Mouse (Mus musculus) intestine, embryonic 15.5 days (tissue): ENCODE results near the gene Zfp512b. TPM values are rescaled to one million over a fixed set of nuclear protein-coding genes. Genes with fewer than 3 reads are reported as not detected.

Experiments used
- ATAC-seq: fragments of 200-750 bp; cut with Nextera tagmentation; 2 replicates; pipeline ENCODE4 v1.8.0; 2017; ENCODE audit warnings: moderate TSS enrichment, moderate library complexity
- H3K27ac ChIP-seq: fragments of 300-500 bp; sonication (generic); 2 replicates; pipeline ENCODE4 v1.5.1; 2015; ENCODE audit warnings: mild to moderate bottlenecking, inconsistent platforms
- H3K27me3 ChIP-seq: fragments of 300-500 bp; sonication (generic); replicated peaks from 2 replicates; pipeline ENCODE4 v1.6.1; 2015; ENCODE audit warnings: inconsistent platforms
- H3K36me3 ChIP-seq: fragments of 300-500 bp; sonication (generic); 2 replicates; pipeline ENCODE4 v1.6.1; 2015; ENCODE audit warnings: inconsistent platforms
- H3K4me1 ChIP-seq: fragments of 300-500 bp; sonication (generic); replicated peaks from 2 replicates; pipeline ENCODE4 v1.6.1; 2015; ENCODE audit warnings: inconsistent platforms
- H3K4me2 ChIP-seq: fragments of 300-500 bp; sonication (generic); replicated peaks from 2 replicates; pipeline ENCODE4 v1.6.1; 2015; ENCODE audit warnings: mild to moderate bottlenecking, inconsistent platforms
- H3K4me3 ChIP-seq: fragments of 300-500 bp; sonication (generic); replicated peaks from 2 replicates; pipeline ENCODE4 v1.5.1; 2015; ENCODE audit warnings: inconsistent platforms
- H3K9ac ChIP-seq: fragments of 300-500 bp; sonication (generic); 2 replicates; pipeline ENCODE4 v1.6.1; 2015; ENCODE audit warnings: inconsistent platforms
- H3K9me3 ChIP-seq: fragments of 300-500 bp; sonication (generic); 2 replicates; pipeline ENCODE4 v1.6.1; 2016; ENCODE audit warnings: inconsistent platforms
- WGBS: fragments of 180-500 bp; shearing (Covaris S2); methylation state at CpG from one replicate; pipeline ENCODE4 v1.1.7; 2015; 5-methylcytosine and 5-hydroxymethylcytosine counted together
- polyA plus RNA-seq: library from polyadenylated mRNA; unstranded; fragments of >200 nt; fragmentation: Nextera tagmentation; extraction: Ambion mirVana; gene quantifications from 2 replicates; pipeline ENCODE4 v1.2.1, GENCODE M21; 2015

The Zfp512b gene
- polyA plus RNA-seq, 1 experiment from 2014 or later: 32.0 TPM

GRCm38 (mm10) chr2:181597378-181598061 lies 4.9 kb upstream of the Zfp512b start:
- no peak overlapping the region for H3K4me3 ChIP-seq
- WGBS: 71% methylated on average over 7 of the region's 7 CpGs
- no peak for ATAC-seq
- H3K27me3 ChIP-seq: 0 out of 2 replicates have a peak, but pooled peaks cover 3% of the 10 kb centered on the region
- peak overlapping the region; percentile 72; the same call in 1 of the 2 replicates for H3K4me2 ChIP-seq
- H3K9ac ChIP-seq: 0 out of 2 replicates have a peak overlapping the region, but pooled peaks have one; percentile 5
- no peaks in the 10 kb centered on the region for H3K9me3 ChIP-seq
- H3K36me3 ChIP-seq: no peaks in the 10 kb centered on the region
- no peak overlapping the region for H3K27ac ChIP-seq
- peaks cover 22% of the 10 kb centered on the region for H3K4me1 ChIP-seq

GRCm38 (mm10) chr2:181596221-181596960 lies 3.8 kb upstream of the Zfp512b start:
- Histone ChIP-seq H3K36me3 (no peaks in the 10 kb centered on the region), H3K27ac (no peak overlapping the region), H3K9ac (no peak overlapping the region), H3K4me3 (no peak overlapping the region), H3K4me2 (no peak overlapping the region), H3K27me3 (0 out of 2 replicates have a peak, but pooled peaks cover 3% of the 10 kb centered on the region), H3K9me3 (no peaks in the 10 kb centered on the region), H3K4me1 (peaks cover 20% of the 10 kb centered on the region)
- ATAC-seq: no peak
- WGBS: 49% methylated on average over 6 of the region's 6 CpGs

- H3K27ac ChIP-seq: no peak overlapping the region
- 70% methylated on average over 4 of the region's 4 CpGs for WGBS
- H3K4me1 ChIP-seq: peaks cover 18% of the 10 kb centered on the region
- ATAC-seq: no peak
- H3K27me3 ChIP-seq: 0 out of 2 replicates have a peak, but pooled peaks cover 3% of the 10 kb centered on the region
- no peak overlapping the region for H3K4me3 ChIP-seq
- H3K36me3 ChIP-seq: no peaks in the 10 kb centered on the region
- H3K4me2 ChIP-seq: no peak overlapping the region
- no peak overlapping the region for H3K9ac ChIP-seq
- no peaks in the 10 kb centered on the region for H3K9me3 ChIP-seq
These were observed 2.5 kb upstream of the Zfp512b start for GRCm38 (mm10) chr2:181594946-181595696.

GRCm38 (mm10) chr2:181593937-181594336 lies 1.3 kb upstream of the Zfp512b start:
- Histone ChIP-seq H3K9ac (no peak overlapping the region), H3K4me3 (no peak overlapping the region), H3K27me3 (0 out of 2 replicates have a peak, but pooled peaks cover 2% of the 10 kb centered on the region), H3K4me1 (peaks cover 18% of the 10 kb centered on the region), H3K9me3 (no peaks in the 10 kb centered on the region), H3K27ac (no peak overlapping the region), H3K36me3 (peaks cover 7% of the 10 kb centered on the region; the same call in 1 of the 2 replicates), H3K4me2 (no peak overlapping the region)
- no peak for ATAC-seq

GRCm38 (mm10) chr2:181593042-181593421 lies 429 bp upstream of the Zfp512b start:
- Histone ChIP-seq H3K9ac (peak overlapping the region; percentile 87), H3K4me3 (peak overlapping the region; percentile 89), H3K27me3 (no peaks in the 10 kb centered on the region), H3K27ac (peak overlapping the region; percentile 89), H3K4me1 (peaks cover 18% of the 10 kb centered on the region), H3K36me3 (peaks cover 14% of the 10 kb centered on the region; the same call in 1 of the 2 replicates), H3K4me2 (peak overlapping the region; percentile 77), H3K9me3 (no peaks in the 10 kb centered on the region)
- WGBS: 5% methylated on average over 6 of the region's 6 CpGs
- peak; percentile 32 for ATAC-seq

- H3K4me3 ChIP-seq: peak within 1 kb of the TSS; percentile 89
- peaks cover 25% of the 10 kb centered on the region for H3K36me3 ChIP-seq
- peak within 1 kb of the TSS; percentile 77 for H3K4me2 ChIP-seq
- peaks cover 15% of the 10 kb centered on the region for H3K4me1 ChIP-seq
- 8% methylated on average over 5 of the region's 5 CpGs for WGBS
- peak within 1 kb of the TSS; percentile 87 for H3K9ac ChIP-seq
- peak within 1 kb of the TSS; percentile 89 for H3K27ac ChIP-seq
- no peaks in the 10 kb centered on the region for H3K9me3 ChIP-seq
- peak; percentile 30 for ATAC-seq
- no peaks in the 10 kb centered on the region for H3K27me3 ChIP-seq
These were observed 996 bp downstream of the Zfp512b start, which contains the start of gene Prpf6 for GRCm38 (mm10) chr2:181591528-181592085. TSS of gene Prpf6 (plus strand) at chr2:181591868.

- Histone ChIP-seq H3K36me3 (peaks cover 34% of the 10 kb centered on the region), H3K4me2 (no peak overlapping the region), H3K9me3 (no peaks in the 10 kb centered on the region), H3K27me3 (no peaks in the 10 kb centered on the region), H3K4me1 (peaks cover 15% of the 10 kb centered on the region), H3K27ac (no peak overlapping the region), H3K9ac (no peak overlapping the region), H3K4me3 (no peak overlapping the region)
- WGBS: 94% methylated on average over 5 of the region's 5 CpGs
- no peak for ATAC-seq
These were observed 2.1 kb downstream of the Zfp512b start for GRCm38 (mm10) chr2:181590471-181590870.

GRCm38 (mm10) chr2:181589732-181590105 lies 2.9 kb downstream of the Zfp512b start:
- WGBS: 97% methylated on average over 9 of the region's 9 CpGs
- H3K9me3 ChIP-seq: no peaks in the 10 kb centered on the region
- no peak overlapping the region for H3K9ac ChIP-seq
- H3K27ac ChIP-seq: no peak overlapping the region
- peaks cover 38% of the 10 kb centered on the region for H3K36me3 ChIP-seq
- H3K27me3 ChIP-seq: no peaks in the 10 kb centered on the region
- H3K4me3 ChIP-seq: no peak overlapping the region
- no peak for ATAC-seq
- no peak overlapping the region for H3K4me2 ChIP-seq
- peaks cover 15% of the 10 kb centered on the region for H3K4me1 ChIP-seq

- H3K9me3 ChIP-seq: no peaks in the 10 kb centered on the region
- H3K27me3 ChIP-seq: no peaks in the 10 kb centered on the region
- ATAC-seq: no peak
- no peak overlapping the region for H3K4me2 ChIP-seq
- no peak overlapping the region for H3K27ac ChIP-seq
- no peak overlapping the region for H3K9ac ChIP-seq
- H3K4me3 ChIP-seq: no peak overlapping the region
- H3K4me1 ChIP-seq: peaks cover 15% of the 10 kb centered on the region
- WGBS: 92% methylated on average over 10 of the region's 10 CpGs
- H3K36me3 ChIP-seq: peaks cover 44% of the 10 kb centered on the region
These were observed 3.4 kb downstream of the Zfp512b start for GRCm38 (mm10) chr2:181589011-181589731.

- ATAC-seq: no peak
- Histone ChIP-seq H3K4me1 (peaks cover 14% of the 10 kb centered on the region), H3K4me3 (no peak overlapping the region), H3K4me2 (no peak overlapping the region), H3K27ac (no peak overlapping the region), H3K9me3 (no peaks in the 10 kb centered on the region), H3K36me3 (peaks cover 46% of the 10 kb centered on the region), H3K27me3 (no peaks in the 10 kb centered on the region), H3K9ac (no peak overlapping the region)
- WGBS: 91% methylated on average over 11 of the region's 11 CpGs
These were observed 4.3 kb downstream of the Zfp512b start for GRCm38 (mm10) chr2:181588229-181588780.

- WGBS: 79% methylated on average over 6 of the region's 6 CpGs
- no peak overlapping the region for H3K4me3 ChIP-seq
- H3K36me3 ChIP-seq: peaks cover 46% of the 10 kb centered on the region
- no peak overlapping the region for H3K9ac ChIP-seq
- H3K4me2 ChIP-seq: no peak overlapping the region
- ATAC-seq: no peak
- H3K27ac ChIP-seq: no peak overlapping the region
- peaks cover 9% of the 10 kb centered on the region for H3K4me1 ChIP-seq
- no peaks in the 10 kb centered on the region for H3K9me3 ChIP-seq
- no peaks in the 10 kb centered on the region for H3K27me3 ChIP-seq
These were observed 4.8 kb downstream of the Zfp512b start for GRCm38 (mm10) chr2:181587796-181588195.
